Mouse (Mus musculus) retina, postnatal 1 day (tissue): ENCODE measurements at regions not wholly inside any gene's neighbourhood (a gene's known extent, or its start where the extent isn't known, plus 50 kb on each side); places are given as distances from the start of the nearest gene placed in this dataset.
A peak's percentile ranks its signal among the peaks of the same experiment; 100 is the strongest.
"Not testable (repeated sequence)": the region's sequence is repeated elsewhere in the genome, so short reads cannot be mapped to it uniquely, and the experiment has no call there.

Experiments used
- DNase-seq: peaks from one replicate; pipeline ENCODE4 v3.0.0-alpha.2; 2012

- no peak for DNase-seq
Measured at GRCm38 (mm10) chr5:64701219-64701779, 101.9 kb upstream of the Klf3 start.

- DNase-seq: peak; percentile 38
Measured at GRCm38 (mm10) chr5:64701780-64702231, 101.4 kb upstream of the Klf3 start.

DNA sequence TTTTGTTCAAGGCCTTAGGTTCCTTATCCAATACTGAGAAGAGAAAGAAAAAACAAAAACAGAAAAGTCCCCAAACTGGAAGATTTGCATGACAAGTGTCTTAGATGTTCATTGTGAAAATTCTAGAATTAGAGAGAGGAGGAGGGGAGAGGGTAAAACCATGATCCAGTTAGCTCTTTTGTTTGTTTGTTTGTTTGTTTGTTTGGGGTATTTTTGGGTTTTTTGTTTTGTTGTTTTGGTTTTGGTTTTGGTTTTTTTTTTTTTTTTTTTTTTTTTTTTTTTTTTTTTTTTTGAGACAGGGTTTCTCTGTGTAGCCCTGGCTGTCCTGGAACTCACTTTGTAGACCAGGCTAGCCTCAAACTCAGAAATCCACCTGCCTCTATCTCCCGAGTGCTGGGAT is 100.8 kb upstream of the Klf3 start:
- DNase-seq: not testable (repeated sequence)

GRCm38 (mm10) chr5:64703091-64703872 is 99.9 kb upstream of the Klf3 start:
- DNase-seq: peak; percentile 93

- peak; percentile 20 for DNase-seq
Measured at GRCm38 (mm10) chr5:64704144-64704543, 99.0 kb upstream of the Klf3 start.

- DNase-seq: no peak
Measured at GRCm38 (mm10) chr5:64706586-64706985, 96.6 kb upstream of the Klf3 start.

DNA sequence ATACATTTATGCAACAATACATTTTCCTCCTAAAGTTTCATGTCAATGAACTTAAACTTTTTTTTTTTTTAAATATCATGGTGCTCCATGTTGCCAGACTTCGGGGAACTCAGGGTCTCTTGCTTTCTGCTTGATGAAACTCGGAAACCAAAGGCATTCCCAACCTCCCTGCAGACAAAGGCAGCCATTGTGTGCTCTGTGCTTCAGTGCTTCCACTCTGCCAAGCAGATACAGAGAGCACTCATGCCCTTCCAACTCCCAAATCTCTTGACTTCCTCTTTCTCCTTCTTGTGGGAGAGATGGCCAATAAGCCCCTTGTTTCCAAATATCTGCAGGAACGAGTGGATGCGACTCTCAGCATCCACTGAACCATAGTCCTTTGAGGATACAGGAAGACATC is 94.0 kb upstream of the Klf3 start:
- DNase-seq: peak; percentile 87

- no peak for DNase-seq
Measured at GRCm38 (mm10) chr5:64710236-64710635, 93.0 kb upstream of the Klf3 start.

DNA sequence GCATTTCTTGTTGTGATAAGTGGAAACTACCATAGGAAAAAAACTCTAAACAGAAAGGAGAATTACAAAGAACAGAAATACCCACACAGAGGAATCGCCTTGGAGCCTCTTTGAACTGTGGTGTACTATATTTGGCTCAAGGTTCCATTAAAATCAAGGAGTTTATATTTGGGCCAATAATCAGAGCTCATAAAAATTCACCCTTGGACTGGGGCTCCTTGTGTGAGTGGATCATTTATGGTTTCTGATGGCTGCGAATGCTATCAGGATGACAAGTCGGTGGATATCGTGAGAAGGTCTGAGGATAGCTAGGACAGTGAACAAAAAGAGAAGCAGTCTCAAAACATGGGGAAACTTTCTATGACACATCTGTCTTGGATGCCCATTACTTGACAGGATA is 92.2 kb upstream of the Klf3 start:
- no peak for DNase-seq

DNA sequence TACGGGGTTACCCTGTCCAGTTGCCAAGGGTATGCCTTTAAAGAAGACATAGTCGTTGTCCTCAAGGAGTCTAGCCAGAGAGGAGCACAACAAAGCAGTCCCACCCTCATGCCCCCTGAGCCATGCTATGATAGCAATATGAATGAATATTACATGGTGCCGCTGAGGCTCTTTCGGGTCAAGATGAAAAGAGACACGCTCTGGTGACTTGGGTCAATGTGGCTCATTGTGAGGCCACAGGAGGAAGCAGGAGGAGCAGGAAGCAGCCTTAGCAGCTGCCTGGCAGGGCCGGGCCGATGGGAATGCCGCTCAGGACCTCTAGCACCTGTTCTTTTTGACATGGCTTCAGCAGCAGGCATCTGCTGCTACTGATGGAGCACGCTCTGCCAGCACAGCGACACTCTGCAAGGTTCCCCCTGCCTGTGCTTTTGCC is 89.0 kb upstream of the Klf3 start:
- DNase-seq: peak; percentile 85

GRCm38 (mm10) chr5:64714710-64715109 is 88.5 kb upstream of the Klf3 start:
- DNase-seq: peak; percentile 84

- no peak for DNase-seq
Measured at GRCm38 (mm10) chr5:64716551-64716950, 86.6 kb upstream of the Klf3 start.

DNA sequence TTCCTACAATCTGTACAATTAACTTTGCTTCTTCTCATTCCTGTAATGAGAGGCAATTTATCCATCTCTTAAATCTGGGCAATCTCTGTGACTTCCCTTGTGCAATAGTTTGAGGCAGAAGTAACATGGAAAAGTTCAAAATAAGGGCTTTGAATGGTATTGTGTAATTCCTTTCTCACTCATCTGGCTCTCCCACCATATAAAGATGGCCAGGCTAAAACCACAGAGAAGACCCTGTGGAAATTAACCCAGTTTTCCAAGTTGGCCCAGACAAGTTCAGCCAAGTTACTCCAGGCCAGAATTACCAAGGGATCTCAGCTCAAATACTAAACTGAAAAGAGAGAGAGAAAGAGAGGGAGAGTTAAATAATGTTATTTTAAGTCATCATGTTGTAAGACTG is 81.0 kb upstream of the Klf3 start:
- DNase-seq: no peak

DNA sequence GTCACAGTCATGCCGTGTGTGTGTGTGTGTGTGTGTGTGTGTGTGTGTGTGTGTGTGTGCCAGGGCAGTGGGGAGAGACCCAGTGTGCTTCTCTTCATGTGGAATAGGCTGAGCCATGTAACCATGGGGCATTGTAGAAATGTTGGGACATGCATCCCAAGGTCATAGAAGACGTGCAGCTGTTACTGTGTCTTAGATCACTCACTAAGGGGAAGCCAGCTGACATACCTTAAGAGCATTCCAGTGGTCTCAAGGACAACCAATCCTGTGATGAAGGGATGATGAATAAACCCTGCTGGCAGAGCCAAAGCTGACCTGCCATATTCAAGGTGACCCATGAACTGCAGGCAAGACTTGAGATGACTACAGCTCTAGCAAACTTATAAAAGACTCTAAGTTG is 75.3 kb upstream of the Klf3 start:
- no peak for DNase-seq

DNA sequence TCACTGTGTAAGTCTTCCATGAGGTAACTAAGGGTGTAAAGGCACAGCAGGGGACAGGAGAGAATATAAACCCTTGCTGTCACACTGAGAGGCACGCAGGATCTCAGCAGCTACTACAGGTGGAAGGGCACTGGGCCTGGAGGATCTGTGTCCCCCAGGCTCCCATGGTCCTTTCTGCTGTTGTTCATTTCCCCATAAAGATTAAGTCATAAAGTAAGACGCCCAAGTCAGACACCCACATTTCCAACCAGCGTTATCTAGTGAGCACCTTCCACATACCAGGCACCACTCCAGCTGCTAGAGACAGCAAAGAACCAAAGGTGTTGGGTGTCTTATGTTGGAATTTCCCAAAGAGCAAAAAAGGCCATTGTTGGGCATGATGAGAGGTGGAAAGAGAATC is 70.8 kb upstream of the Klf3 start:
- DNase-seq: no peak

GRCm38 (mm10) chr5:64736985-64737384 is 66.2 kb upstream of the Klf3 start:
- no peak for DNase-seq

DNA sequence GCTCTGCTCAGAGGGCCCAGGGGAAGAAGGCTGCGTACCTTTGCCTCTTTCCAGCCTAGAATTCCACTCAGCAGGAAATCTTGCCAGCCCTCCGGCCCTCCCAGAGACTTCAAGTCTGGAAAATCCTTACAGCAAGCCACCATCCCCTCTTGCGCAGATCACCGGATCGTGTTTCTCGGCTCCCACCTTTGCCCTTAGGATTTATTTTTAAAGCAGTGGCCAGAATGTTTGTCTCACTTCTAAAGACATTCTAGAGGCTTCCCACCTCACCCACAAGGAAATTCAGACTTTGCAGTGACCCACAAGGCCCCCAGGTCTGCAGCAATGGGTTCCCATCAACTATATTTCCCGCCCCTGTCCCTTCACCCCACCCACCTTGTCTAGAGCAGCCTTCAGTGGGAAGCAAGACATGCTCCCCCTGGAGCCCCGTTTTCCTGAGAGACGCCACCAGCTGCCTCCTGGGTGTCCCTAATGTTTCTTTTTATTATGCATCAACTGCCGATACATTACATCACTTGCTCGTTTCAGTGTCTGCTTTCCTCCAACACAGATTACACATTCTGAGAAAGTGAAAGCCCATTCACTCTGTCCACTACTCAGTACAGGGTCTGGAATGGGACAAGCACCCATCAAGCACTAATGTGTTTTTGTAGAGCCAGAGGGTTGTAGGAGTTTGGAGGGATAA is 65.0 kb upstream of the Klf3 start:
- DNase-seq: peak; percentile 21

- DNase-seq: peak; percentile 33
Measured at GRCm38 (mm10) chr5:64738781-64739310, 64.3 kb upstream of the Klf3 start.

- DNase-seq: peak; percentile 16
Measured at GRCm38 (mm10) chr5:64739311-64740261, 63.6 kb upstream of the Klf3 start.

DNA sequence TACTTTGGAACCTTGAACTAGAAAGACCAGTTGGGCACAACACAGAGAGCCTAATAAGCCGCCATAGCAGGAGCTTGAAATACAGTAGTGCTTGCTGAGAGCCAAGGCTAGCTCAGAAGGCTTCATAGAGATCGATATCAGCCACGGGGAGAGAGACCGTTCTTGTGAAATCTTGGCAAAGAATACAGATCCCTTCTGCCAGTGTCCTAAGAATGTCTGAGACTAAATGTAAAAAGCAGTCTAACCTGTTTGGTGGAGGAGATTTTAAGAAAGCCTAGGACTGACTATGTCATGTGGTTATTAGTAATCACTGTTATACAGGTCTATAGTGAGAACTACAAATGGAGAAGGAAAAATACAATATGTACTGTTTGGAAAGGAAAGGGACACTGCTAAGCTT is 59.1 kb upstream of the Klf3 start:
- no peak for DNase-seq

DNA sequence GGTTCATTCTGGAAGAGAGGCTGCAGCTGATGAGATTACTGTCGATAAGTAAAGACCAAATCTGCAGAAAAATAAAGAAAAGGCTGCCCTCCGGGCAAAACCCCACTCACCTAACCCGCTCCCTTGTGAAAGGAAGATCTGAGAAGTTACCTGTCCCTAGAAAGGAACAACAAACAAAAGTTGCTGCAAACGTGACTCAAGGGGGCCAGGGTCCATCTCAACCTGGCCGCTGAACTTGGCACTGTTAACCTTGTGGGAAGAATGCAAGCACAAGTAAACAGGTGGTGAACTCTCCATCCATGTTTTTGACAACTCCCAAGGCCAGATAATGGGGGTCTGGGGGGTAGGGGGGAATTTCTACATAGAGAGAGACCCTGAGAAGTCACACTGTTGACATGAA is 58.7 kb upstream of the Klf3 start:
- DNase-seq: no peak

DNA sequence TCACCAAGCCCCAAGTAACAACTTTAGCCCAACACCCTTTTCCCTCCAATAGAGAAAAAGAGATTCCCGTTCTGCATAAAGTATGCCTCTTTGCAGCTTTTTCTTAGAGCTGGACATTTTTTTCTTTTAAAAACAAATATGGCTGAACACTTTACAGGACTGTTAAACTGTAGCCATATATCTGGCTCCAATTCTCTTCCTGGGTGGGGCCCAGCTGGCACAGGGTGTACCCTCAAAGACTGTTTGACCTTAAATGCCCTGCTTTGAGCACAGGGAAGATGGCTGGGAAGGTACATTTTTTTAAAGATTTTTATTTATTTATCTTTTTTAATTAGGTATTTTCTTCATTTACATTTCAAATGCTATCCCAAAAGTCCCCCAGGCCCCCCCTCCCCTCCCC is 55.7 kb upstream of the Klf3 start:
- no peak for DNase-seq
